Mouse (Mus musculus): ENCODE measurements around the gene Psg28.
"Not testable (repeated sequence)": the region's sequence is repeated elsewhere in the genome, so short reads cannot be mapped to it uniquely, and the experiment has no call there.

The Psg28 gene

DNA sequence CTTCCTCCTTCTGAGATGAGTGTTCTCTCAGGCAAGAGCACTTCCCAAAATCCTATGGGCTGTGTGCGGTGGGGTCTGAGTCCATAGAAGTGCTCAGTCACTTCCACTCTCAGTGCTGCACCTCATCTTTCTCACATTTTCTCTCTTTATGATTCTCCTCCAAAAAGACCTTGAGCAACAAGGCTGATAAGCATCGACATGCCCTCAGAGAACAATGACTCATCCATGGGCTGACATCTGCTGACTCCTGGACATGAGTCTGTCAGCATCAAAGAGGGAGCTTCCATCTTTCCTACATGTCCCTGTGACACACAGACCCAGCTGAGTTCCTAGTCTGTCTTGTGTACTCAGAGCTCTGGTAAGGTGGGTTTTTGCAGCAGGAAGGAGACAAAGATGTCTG, at the start of gene Psg28:
Gene Psg28, minus strand, starts transcription at position 101 of the 400 bp plus-strand sequence.
- DNase-seq (ENCODE audit: low read depth, low spot score): not testable (repeated sequence)

DNA sequence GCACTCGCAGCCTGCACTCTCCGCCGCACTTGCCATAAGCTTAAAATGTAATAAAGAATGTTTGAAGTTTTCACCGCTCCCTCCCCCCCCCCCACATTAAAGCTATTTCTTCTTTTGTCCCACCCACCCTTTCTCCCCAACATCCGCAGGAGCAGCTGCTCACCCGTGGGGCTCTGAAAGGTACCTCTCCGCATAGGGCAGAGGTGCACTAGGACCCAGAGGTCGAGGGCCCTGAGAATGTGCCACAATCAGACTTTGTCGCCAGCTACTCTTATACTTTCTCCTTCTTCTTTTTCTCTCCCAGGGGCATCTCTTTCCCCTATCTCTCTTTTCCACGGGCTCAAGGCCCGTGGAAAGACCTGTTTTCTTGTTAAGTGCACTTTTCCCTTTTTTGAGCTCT, 28.4 kb downstream of the Psg28 start:
- no peak for DNase-seq (ENCODE audit: low read depth, low spot score)

DNA sequence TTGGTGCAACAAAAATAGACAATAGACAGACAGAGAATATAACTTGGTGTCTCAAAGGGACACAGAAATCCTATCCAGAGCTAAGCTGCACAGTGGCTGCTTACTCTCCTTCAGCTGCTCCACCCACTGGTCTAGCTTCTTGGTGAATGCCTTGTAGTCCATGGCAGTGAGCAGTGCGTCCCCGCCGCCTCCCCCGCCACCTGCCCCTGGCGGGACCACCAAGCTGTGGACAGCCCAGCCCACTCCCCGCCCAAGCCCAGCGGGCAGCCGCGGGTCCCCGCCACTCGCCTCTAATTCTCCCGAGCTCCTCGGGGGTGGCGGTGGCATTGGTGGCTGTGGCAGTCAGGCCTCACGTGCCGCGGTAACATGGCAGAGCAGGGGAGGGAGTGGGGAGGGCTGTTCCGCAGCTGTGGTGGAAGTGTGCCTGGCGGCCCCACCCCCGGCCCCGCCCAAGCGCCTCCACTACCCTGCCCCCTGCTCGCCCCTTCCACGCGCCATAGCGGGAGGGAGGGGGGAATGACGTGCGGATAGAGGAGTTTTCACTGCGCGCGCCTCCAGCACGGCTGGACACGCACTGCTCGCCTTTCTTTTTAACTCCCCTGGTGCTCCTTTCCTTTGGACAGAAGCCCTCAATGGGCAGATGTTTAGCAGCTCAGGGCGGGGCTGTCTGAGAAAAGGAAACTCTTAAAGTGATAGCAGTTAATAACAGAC, 29.2 kb downstream of the Psg28 start:
- no peak for DNase-seq (ENCODE audit: low read depth, low spot score)

DNA sequence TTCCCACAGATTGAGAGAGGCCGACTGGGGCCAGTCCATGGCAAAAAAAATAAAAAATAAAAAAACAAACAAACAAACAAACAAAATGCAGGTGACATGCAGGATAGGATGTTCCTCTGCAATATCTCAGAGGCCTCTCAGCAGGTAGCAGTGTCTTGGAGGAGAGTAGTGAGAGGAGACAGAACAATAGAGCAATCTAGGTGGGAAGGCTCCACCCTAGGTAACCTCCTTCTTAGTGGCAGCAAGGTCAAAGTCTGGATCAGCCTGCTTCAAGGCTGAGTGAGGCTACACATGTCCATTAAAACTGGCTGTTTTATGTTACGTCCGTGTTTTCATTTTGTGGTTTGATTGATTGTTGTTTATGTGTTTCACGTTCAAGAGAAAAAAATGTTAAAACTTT, 40.4 kb downstream of the Psg28 start:
- DNase-seq (ENCODE audit: low read depth, low spot score): not testable (repeated sequence)

DNA sequence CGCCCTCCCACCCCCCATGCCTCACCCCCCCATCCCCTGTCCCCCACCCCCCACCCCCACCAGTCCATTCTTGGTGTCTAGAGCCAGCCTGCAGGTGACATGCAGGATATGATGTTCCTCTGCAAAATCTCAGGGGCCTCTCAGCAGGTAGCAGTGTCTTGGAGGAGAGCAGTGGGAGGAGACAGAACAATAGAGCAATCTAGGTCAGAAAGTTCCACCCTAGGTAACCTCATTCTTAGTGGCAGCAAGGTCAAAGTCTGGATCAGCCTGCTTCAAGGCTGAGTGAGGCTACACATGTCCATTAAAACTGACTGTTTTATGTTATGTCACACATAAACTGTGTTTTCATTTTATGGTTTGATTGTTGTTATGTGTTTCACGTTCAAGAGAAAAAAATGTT, 53.5 kb downstream of the Psg28 start:
- DNase-seq (ENCODE audit: low read depth, low spot score): peak; percentile 63
